Mouse (Mus musculus) heart, adult 2 months (tissue): ENCODE results near the gene Flnb.

Source experiments
- CTCF ChIP-seq: fragments of 200-600 bp; IDR thresholded peaks from 2 replicates; pipeline ENCODE4 v1.8.1; 2022; ENCODE audit warnings: antibody characterized with exemption, mild to moderate bottlenecking, moderate library complexity
- EP300 ChIP-seq: fragments of 200-500 bp; IDR thresholded peaks from 2 replicates; pipeline ENCODE4 v1.6.1; 2011; ENCODE audit warnings: low read depth, low read length, control low read depth; ENCODE audit not compliant: insufficient read depth
- POLR2A ChIP-seq: fragments of 200-500 bp; IDR thresholded peaks from 2 replicates; pipeline ENCODE4 v1.6.1; 2011; ENCODE audit warnings: mild to moderate bottlenecking, low read depth, low read length, control low read depth; ENCODE audit not compliant: insufficient read depth

DNA sequence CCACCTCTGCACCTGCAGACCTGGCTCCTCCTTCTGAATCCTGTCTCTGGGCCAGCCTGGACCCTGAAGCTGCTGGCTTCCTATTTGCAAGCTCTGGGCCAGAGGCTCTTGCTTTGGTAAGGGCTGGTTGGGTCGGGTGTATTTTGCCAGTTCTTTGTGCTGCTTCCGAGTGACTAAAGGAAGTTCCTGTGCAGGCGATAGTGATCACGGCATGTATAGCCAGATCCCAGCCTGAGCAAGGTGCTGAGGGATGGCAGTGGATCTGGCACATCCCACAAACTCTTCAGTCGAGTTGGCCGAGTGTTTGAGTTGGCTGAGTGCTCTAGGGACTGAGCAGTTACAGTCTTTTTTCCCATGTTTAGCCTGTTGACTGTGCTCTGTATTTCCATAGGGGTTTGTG is 68.3 kb downstream of the Flnb start:
- TF ChIP-seq CTCF = no peak
- TF ChIP-seq POLR2A = no peak
- no peak for TF ChIP-seq EP300
